Mouse (Mus musculus) intestine, embryonic 14.5 days (tissue): Measurements from ENCODE around the gene Cd109. TPM values are rescaled to one million over a fixed set of nuclear protein-coding genes. Genes with fewer than 3 reads are reported as not detected.

Experiments
- ATAC-seq: fragments of 200-750 bp; cut with Nextera tagmentation; replicated peaks from 2 replicates; pipeline ENCODE4 v1.8.0; 2017; ENCODE audit warnings: low read depth, moderate number of reproducible peaks, moderate TSS enrichment, moderate library complexity; ENCODE audit not compliant: low FRiP score, low TSS enrichment
- DNase-seq: peaks from one replicate; pipeline ENCODE4 v3.0.0-alpha.2; 2018; ENCODE audit warnings: low spot score
- H3K27ac ChIP-seq: fragments of 300-500 bp; sonication (generic); 2 replicates; pipeline ENCODE4 v1.5.1; 2014; ENCODE audit warnings: low read depth, mild to moderate bottlenecking, control low read depth
- H3K27me3 ChIP-seq: fragments of 300-500 bp; sonication (generic); replicated peaks from 2 replicates; pipeline ENCODE4 v1.6.1; 2014; ENCODE audit warnings: low read length, control low read depth; ENCODE audit not compliant: control insufficient read depth, insufficient read depth
- H3K36me3 ChIP-seq: fragments of 300-500 bp; sonication (generic); 2 replicates; pipeline ENCODE4 v1.6.1; 2014; ENCODE audit warnings: low read length, control low read depth; ENCODE audit not compliant: control insufficient read depth, insufficient read depth
- H3K4me1 ChIP-seq: fragments of 300-500 bp; sonication (generic); replicated peaks from 2 replicates; pipeline ENCODE4 v1.6.1; 2014; ENCODE audit warnings: low read length, control low read depth, mixed read lengths; ENCODE audit not compliant: control insufficient read depth, insufficient read depth
- H3K4me2 ChIP-seq: fragments of 300-500 bp; sonication (generic); 2 replicates; pipeline ENCODE4 v1.6.1; 2014; ENCODE audit warnings: low read length
- H3K4me3 ChIP-seq: fragments of 300-500 bp; sonication (generic); 2 replicates; pipeline ENCODE4 v1.5.1; 2014; ENCODE audit warnings: low read depth, low read length, control low read depth, mixed read lengths
- H3K9ac ChIP-seq: fragments of 300-500 bp; sonication (generic); 2 replicates; pipeline ENCODE4 v1.6.1; 2014; ENCODE audit warnings: mild to moderate bottlenecking, low read length
- H3K9me3 ChIP-seq: fragments of 300-500 bp; sonication (generic); 2 replicates; pipeline ENCODE4 v1.6.1; 2016; ENCODE audit warnings: low read length, control low read depth; ENCODE audit not compliant: control insufficient read depth
- WGBS: fragments of 180-500 bp; shearing (Covaris S2); extraction: QIAGEN DNeasy Blood & Tissue Kit; methylation state at CpG from one replicate; pipeline ENCODE4 v1.1.7; 2014; 5-methylcytosine and 5-hydroxymethylcytosine counted together
- polyA plus RNA-seq: library from polyadenylated mRNA; unstranded; fragments of >200 nt; fragmentation: Nextera tagmentation; extraction: Ambion mirVana; gene quantifications from 2 replicates; pipeline ENCODE4 v1.2.1, GENCODE M21; 2014

Cd109 gene
- polyA plus RNA-seq, 1 experiment from 2014 or later, result 7.4 TPM

DNA sequence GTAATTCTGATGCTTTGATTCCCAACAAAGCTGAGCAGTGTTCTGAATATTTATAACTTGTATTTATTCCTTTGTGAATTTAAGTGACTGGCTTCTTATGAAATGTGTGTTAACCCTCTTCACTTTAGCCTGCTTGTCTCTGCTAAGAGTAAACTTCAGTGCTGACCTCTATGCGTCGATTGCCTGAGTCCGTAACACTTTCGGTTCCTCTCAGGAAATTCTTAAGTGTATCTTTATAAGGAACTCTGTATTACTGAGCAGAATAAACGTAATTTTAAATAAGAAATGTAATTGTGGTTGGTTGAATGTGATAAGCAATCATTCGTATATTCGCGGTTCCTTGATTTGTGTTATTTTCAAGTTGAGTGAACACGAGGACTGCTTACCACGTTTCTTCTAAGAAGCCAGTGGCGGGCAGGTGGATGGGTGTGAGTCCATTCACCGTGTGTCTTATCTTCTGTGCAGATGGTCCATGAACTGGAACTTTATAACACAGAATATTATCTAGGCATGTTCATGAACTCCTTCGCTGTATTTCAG, 56.2 kb downstream of the Cd109 start:
- no peak overlapping the region for H3K9ac ChIP-seq
- 85% methylated on average over 13 of the region's 13 CpGs for WGBS
- DNase-seq, result no peak

GRCm38 (mm10) chr9:78700691-78701090, 85.3 kb downstream of the Cd109 start:
- Histone ChIP-seq H3K36me3 (no peaks in the 10 kb centered on the region), H3K4me3 (no peak overlapping the region), H3K9ac (no peak overlapping the region), H3K9me3 (no peaks in the 10 kb centered on the region), H3K27ac (no peak overlapping the region), H3K4me2 (no peak overlapping the region), H3K27me3 (no peaks in the 10 kb centered on the region), H3K4me1 (no peaks in the 10 kb centered on the region)
- DNase-seq, result peak; percentile 83
- no peak for ATAC-seq
- 0% methylated on average over 1 of the region's 1 CpGs for WGBS

More for the DNA sequence above, 56.2 kb downstream of the Cd109 start:
- Histone ChIP-seq H3K9me3 (no peaks in the 10 kb centered on the region), H3K4me2 (no peak overlapping the region), H3K4me3 (no peak overlapping the region), H3K36me3 (no peaks in the 10 kb centered on the region), H3K4me1 (no peaks in the 10 kb centered on the region), H3K27ac (no peak overlapping the region), H3K27me3 (no peaks in the 10 kb centered on the region)
- no peak for ATAC-seq

GRCm38 (mm10) chr9:78702509-78703239, 87.3 kb downstream of the Cd109 start:
- 54% methylated on average over 12 of the region's 12 CpGs for WGBS
- Histone ChIP-seq H3K9ac (no peak overlapping the region), H3K4me1 (no peaks in the 10 kb centered on the region), H3K9me3 (no peaks in the 10 kb centered on the region), H3K4me2 (no peak overlapping the region), H3K36me3 (no peaks in the 10 kb centered on the region), H3K27me3 (no peaks in the 10 kb centered on the region), H3K27ac (peak overlapping the region; percentile 70), H3K4me3 (no peak overlapping the region)
- no peak for DNase-seq
- peak; percentile 50 for ATAC-seq

DNA sequence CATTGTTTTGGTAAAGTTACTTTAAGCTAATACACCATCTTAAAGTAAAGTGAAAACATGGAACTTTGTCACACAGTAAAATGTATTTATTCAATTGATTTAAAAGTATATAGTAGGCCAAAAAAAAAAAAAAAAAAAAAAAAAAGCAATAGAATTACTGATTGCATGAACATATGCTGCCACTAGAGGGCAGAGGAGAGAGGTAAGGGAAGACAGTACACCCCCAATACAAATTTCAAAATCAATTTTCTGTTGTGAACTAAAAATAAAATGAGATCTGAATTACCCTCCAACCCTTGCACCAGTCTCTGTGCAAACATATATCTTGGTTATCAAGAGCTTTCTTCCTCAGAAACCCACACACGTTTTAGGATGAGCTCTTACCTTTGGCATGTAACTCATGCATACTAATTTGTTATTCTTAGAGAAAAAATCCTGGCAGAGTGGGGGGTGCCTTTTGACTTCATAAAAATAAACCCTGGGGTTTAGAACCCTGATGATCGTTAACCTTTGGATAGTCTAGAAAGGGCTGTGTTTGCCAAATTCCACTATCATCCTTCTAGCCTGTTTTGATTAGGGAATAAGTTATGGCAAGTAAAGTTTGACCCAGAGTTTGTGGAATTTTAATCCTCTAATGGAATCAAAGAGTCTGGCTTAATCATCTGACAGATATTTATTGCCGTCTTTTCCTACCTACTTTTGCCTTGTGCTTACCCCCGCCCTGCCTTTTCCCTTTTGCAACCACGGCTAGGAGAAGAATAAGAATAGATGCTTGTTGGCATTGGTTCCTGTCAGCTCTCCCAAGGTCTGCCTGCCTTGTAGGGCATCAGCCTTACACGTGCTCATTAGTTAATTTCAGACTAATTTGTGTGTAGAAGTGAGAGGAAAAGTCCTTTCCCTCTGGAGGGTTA, 105.8 kb downstream of the Cd109 start:
- DNase-seq (no peak), ATAC-seq (no peak)
- Histone ChIP-seq H3K9me3 (no peaks in the 10 kb centered on the region), H3K4me2 (no peak overlapping the region), H3K4me3 (no peak overlapping the region), H3K27me3 (no peaks in the 10 kb centered on the region), H3K4me1 (no peaks in the 10 kb centered on the region), H3K36me3 (no peaks in the 10 kb centered on the region), H3K9ac (no peak overlapping the region), H3K27ac (no peak overlapping the region)
- 57% methylated on average over 6 of the region's 6 CpGs for WGBS

- Histone ChIP-seq H3K27ac (no peak overlapping the region), H3K27me3 (no peaks in the 10 kb centered on the region), H3K9me3 (no peaks in the 10 kb centered on the region), H3K9ac (no peak overlapping the region), H3K36me3 (no peaks in the 10 kb centered on the region), H3K4me1 (no peaks in the 10 kb centered on the region), H3K4me3 (no peak overlapping the region), H3K4me2 (no peak overlapping the region)
- 82% methylated on average over 6 of the region's 6 CpGs for WGBS
- no peak for DNase-seq
- ATAC-seq, result no peak
Measured at GRCm38 (mm10) chr9:78731931-78732330, 116.6 kb downstream of the Cd109 start.

- H3K4me3 ChIP-seq, result no peak overlapping the region
- no peak overlapping the region for H3K9ac ChIP-seq
- H3K4me1 ChIP-seq, result no peaks in the 10 kb centered on the region
- 31% methylated on average over 3 of the region's 3 CpGs for whole genome bisulfite sequencing
- H3K27ac ChIP-seq, result no peak overlapping the region
- ATAC-seq (no peak), DNase-seq (no peak)
- no peaks in the 10 kb centered on the region for H3K27me3 ChIP-seq
- no peaks in the 10 kb centered on the region for H3K36me3 ChIP-seq
- H3K9me3 ChIP-seq, result no peaks in the 10 kb centered on the region
- no peak overlapping the region for H3K4me2 ChIP-seq
Measured at GRCm38 (mm10) chr9:78735519-78735918, 120.2 kb downstream of the Cd109 start.

DNA sequence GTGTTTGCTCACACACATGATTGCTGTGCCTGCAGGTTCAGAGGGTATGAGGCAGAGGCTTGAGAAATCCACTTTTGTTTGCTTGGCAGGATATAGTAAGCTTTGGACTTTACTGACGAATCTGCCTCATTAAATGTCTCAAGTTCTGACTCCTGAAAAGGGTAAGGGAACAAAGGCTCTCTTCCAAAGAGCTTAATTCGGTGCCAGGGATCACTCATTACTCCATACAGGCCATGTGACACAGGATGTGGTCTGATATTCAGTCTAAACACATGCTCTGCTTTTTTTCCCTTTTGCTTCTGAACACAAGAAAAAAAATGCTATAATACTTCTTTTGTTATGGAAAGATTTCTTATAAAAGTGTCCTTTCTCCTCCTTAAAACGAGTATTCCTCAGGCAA, 126.7 kb downstream of the Cd109 start:
- Histone ChIP-seq H3K27me3 (no peaks in the 10 kb centered on the region), H3K36me3 (no peaks in the 10 kb centered on the region), H3K9ac (no peak overlapping the region), H3K27ac (no peak overlapping the region), H3K4me1 (no peaks in the 10 kb centered on the region), H3K9me3 (no peaks in the 10 kb centered on the region), H3K4me3 (no peak overlapping the region), H3K4me2 (no peak overlapping the region)
- no peak for ATAC-seq
- DNase-seq, result no peak
- 66% methylated on average over 3 of the region's 3 CpGs for WGBS

GRCm38 (mm10) chr9:78750246-78750645, 134.9 kb downstream of the Cd109 start:
- no peaks in the 10 kb centered on the region for H3K9me3 ChIP-seq
- H3K27ac ChIP-seq, result no peak overlapping the region
- no peak overlapping the region for H3K4me2 ChIP-seq
- H3K9ac ChIP-seq, result no peak overlapping the region
- DNase-seq (no peak), ATAC-seq (no peak)
- no peak overlapping the region for H3K4me3 ChIP-seq
- H3K27me3 ChIP-seq, result no peaks in the 10 kb centered on the region
- H3K4me1 ChIP-seq, result no peaks in the 10 kb centered on the region
- 64% methylated on average over 3 of the region's 3 CpGs for whole genome bisulfite sequencing
- no peaks in the 10 kb centered on the region for H3K36me3 ChIP-seq
